Mouse (Mus musculus): ENCODE measurements around the gene Ift57. TPM values are rescaled to one million over a fixed set of nuclear protein-coding genes. Genes with fewer than 3 reads are reported as not detected.

The Ift57 gene
- total and polyA plus RNA-seq, 3 experiments = 13.3 to 28.8 (median 21.3) TPM

DNA sequence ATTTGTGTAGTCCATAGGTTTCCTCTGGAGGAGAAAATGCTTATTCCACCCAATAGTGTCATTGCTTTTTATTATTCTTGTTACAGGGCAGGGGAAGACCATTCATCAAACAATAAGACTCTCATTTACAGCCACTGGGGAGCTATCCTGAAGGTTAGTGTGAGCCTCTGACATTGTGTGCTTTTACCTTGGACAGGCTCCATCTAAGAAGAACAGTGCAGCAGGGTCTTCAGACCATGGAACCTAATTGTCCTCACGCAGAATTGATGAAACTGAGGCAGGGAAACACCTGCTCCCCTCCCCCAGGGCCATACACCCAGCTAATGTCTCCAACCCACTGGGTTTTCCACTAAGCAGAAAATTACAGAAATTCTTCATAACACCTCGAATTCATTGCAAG is 104.0 kb downstream of the Ift57 start:
- Histone ChIP-seq H3K36me3 (replicated peaks in 1 of 2; ENCODE audit: control insufficient read depth in 1 of 2, insufficient read depth in 1 of 2, low read length in 1 of 2) (no peaks in the 10 kb centered on the region), H3K4me2 (ENCODE audit: insufficient read depth, low read depth, poor library complexity, severe bottlenecking) (no peak overlapping the region), H3K27me3 (replicated peaks) (no peaks in the 10 kb centered on the region), H3K4me3 (replicated peaks in 1 of 3; ENCODE audit: low read depth in 2 of 3, low read length in 2 of 3, poor library complexity in 1 of 3) (no peak overlapping the region), H3K79me2 (replicated peaks; ENCODE audit: control insufficient read depth, extremely low read depth, insufficient read depth, poor library complexity, severe bottlenecking) (no peaks in the 10 kb centered on the region), H3K9me3 (replicated peaks; ENCODE audit: low read length) (no peaks in the 10 kb centered on the region), H3K9ac (ENCODE audit: insufficient read depth, low read depth) (no peak overlapping the region), H3K27ac (ENCODE audit: insufficient read depth, low read depth) (no peak overlapping the region), H3K4me1 (ENCODE audit: control insufficient read depth in 1 of 2, insufficient read depth in 2 of 2) (peaks cover 12 to 39% of the 10 kb centered on the region in 2 experiments; a peak in 3 of 4 replicates)
- dilution Hi-C loops (cut with MboI; ENCODE audit: extremely low pct_ligation_motif_present, extremely low pct_unique_long_range_greater_than_20kb, low sequenced_read_pairs) = no loop called here
- in situ Hi-C loops (cut with MboI; ENCODE audit: low pct_ligation_motif_present, low pct_unique_long_range_greater_than_20kb, low sequenced_read_pairs) = no loop called here
- DNase-seq (ENCODE audit: extremely low read depth) = no peak
- TF ChIP-seq MEF2A (IDR thresholded peaks at IDR 0.05; ENCODE audit: borderline replicate concordance, low read depth, low read length) = no peak
- TF ChIP-seq GABPA (IDR thresholded peaks at IDR 0.05; ENCODE audit: insufficient replicate concordance, low read depth, low read length) = no peak
- TF ChIP-seq E2F4 (IDR thresholded peaks at IDR 0.05; ENCODE audit: insufficient replicate concordance, low read depth, low read length) = no peak
- TF ChIP-seq BHLHE40 (IDR thresholded peaks at IDR 0.05; ENCODE audit: low read depth, low read length) = no peak
- TF ChIP-seq MAFK (IDR thresholded peaks at IDR 0.05; ENCODE audit: insufficient replicate concordance, low read length) = no peak
- no peak for TF ChIP-seq PAX5 (IDR thresholded peaks at IDR 0.05; ENCODE audit: low read length)
- no peak for TF ChIP-seq CHD1 (IDR thresholded peaks at IDR 0.05; ENCODE audit: low read depth, low read length)
- no peak for TF ChIP-seq IRF4 (IDR thresholded peaks at IDR 0.05; ENCODE audit: low read depth, low read length)
- TF ChIP-seq HCFC1 (IDR thresholded peaks at IDR 0.05; ENCODE audit: low read depth, low read length) = no peak

- in situ Hi-C loops (cut with MboI; ENCODE audit: low pct_ligation_motif_present, low pct_unique_long_range_greater_than_20kb, low sequenced_read_pairs) = no loop called here
- Histone ChIP-seq H3K27ac (ENCODE audit: insufficient read depth, low read depth) (no peak overlapping the region), H3K9ac (ENCODE audit: insufficient read depth, low read depth) (no peak overlapping the region), H3K4me1 (ENCODE audit: control insufficient read depth in 1 of 2, insufficient read depth in 2 of 2) (peaks cover 12 to 33% of the 10 kb centered on the region in 2 experiments; a peak in 3 of 4 replicates), H3K36me3 (replicated peaks in 1 of 2; ENCODE audit: control insufficient read depth in 1 of 2, insufficient read depth in 1 of 2, low read length in 1 of 2) (no peaks in the 10 kb centered on the region), H3K9me3 (replicated peaks; ENCODE audit: low read length) (no peaks in the 10 kb centered on the region), H3K27me3 (replicated peaks) (no peaks in the 10 kb centered on the region), H3K4me3 (replicated peaks in 1 of 3; ENCODE audit: low read depth in 2 of 3, low read length in 2 of 3, poor library complexity in 1 of 3) (no peak overlapping the region), H3K79me2 (replicated peaks; ENCODE audit: control insufficient read depth, extremely low read depth, insufficient read depth, poor library complexity, severe bottlenecking) (no peaks in the 10 kb centered on the region), H3K4me2 (ENCODE audit: insufficient read depth, low read depth, poor library complexity, severe bottlenecking) (no peak overlapping the region)
- TF ChIP-seq MXI1 (IDR thresholded peaks at IDR 0.05; ENCODE audit: low read depth, low read length) (no peak), MAZ (IDR thresholded peaks at IDR 0.05; ENCODE audit: low read depth, low read length) (no peak), POLR2A (IDR thresholded peaks at IDR 0.05; ENCODE audit: low read depth, low read length) (no peak), POLR2AphosphoS2 (IDR thresholded peaks at IDR 0.05; ENCODE audit: low read depth, low read length) (no peak), JUND (conservative IDR thresholded peaks at IDR 0.05; ENCODE audit: low read depth, low read length) (no peak), EP300 (IDR thresholded peaks at IDR 0.05; ENCODE audit: low read length) (no peak), MYC (IDR thresholded peaks at IDR 0.05; ENCODE audit: low read depth, low read length) (no peak), SMC3 (IDR thresholded peaks at IDR 0.05; ENCODE audit: low read depth, low read length) (no peak), ZC3H11A (IDR thresholded peaks at IDR 0.05; ENCODE audit: low read depth, low read length) (no peak), MAFK (IDR thresholded peaks at IDR 0.05; ENCODE audit: insufficient replicate concordance, low read length) (no peak)
- dilution Hi-C loops (cut with MboI; ENCODE audit: extremely low pct_ligation_motif_present, extremely low pct_unique_long_range_greater_than_20kb, low sequenced_read_pairs) = no loop called here
- no peak for DNase-seq (ENCODE audit: extremely low read depth)
Observed at GRCm38 (mm10) chr16:49803932-49804461, 105.0 kb downstream of the Ift57 start.

Measured in CH12.LX (cell line).